8 mouse cellular contexts compared by ENCODE assay signal in the genomic region with DNA sequence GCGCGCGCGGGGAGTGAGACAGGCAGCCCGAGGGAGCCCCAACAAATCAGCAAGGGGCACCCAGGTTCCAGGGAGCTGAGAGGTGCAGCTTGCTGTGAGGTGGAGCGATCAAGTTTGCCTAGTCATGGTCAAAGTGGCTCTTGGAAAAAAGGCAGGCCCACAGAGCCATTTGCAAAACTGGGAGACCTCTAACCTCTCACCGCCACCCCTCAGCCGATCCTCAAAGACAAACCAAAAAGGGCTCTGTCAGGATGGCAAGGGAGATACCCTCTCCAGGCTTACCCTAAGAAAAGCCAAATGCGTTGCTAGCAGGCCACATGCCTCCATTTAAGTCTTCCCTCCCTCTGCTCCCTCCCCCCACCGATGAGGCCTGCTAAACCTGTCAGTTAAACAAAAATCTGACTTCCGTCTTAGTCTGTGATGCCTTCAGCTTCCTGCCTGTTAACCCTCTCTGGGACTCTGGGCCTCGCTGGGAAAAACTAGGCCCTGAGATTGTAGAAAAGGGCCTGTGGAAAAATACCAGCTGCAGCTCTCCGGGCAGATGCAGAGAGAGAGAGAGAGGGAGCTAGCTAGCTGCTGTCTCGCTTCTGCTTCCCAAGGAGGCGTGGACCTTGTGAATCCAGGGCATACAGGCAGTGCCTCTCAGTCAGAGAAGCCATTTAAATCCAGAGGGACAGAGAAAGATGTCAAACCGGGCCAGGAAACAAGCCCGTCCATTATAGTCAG. TPM values are rescaled to one million over a fixed set of nuclear protein-coding genes. Genes with fewer than 3 reads are reported as not detected.
A peak's percentile ranks its signal among the peaks of the same experiment; 100 is the strongest.
DNase-seq lines count a peak whose midpoint lies in the region; ATAC-seq and TF ChIP-seq lines count a peak whose summit lies in the region.

No protein-coding gene starts in this region.

- H3K79me2 ChIP-seq in heart, adult 2 months (replicated peaks; ENCODE audit: control insufficient read depth, insufficient read depth, low read length) = no peaks in the 10 kb centered on the region

- TF ChIP-seq POLR2A in heart, adult 2 months (IDR thresholded peaks at IDR 0.05; ENCODE audit: insufficient read depth, low read depth, low read length) = 0 out of 2 replicates have a peak, but pooled peaks have one; percentile 40

- no peak overlapping the region; the same call in 1 of the 2 replicates for H3K4me3 ChIP-seq in heart, adult 2 months
- peak overlapping the region; percentile 16; the same call in 1 of the 2 replicates for H3K4me3 ChIP-seq in limb, embryonic 12.5 days (replicated peaks)
- no peak overlapping the region for H3K4me3 ChIP-seq in midbrain, embryonic 15.5 days
- H3K4me3 ChIP-seq in stomach, embryonic 15.5 days (replicated peaks) = no peak overlapping the region

- TF ChIP-seq EP300 in heart, adult 2 months (IDR thresholded peaks at IDR 0.05; ENCODE audit: insufficient read depth, low read depth, low read length) = peak; percentile 50; the same call in 1 of the 2 replicates

- H3K36me3 ChIP-seq in heart, adult 2 months (ENCODE audit: control insufficient read depth, insufficient read depth, low read length) = peaks cover 21% of the 10 kb centered on the region
- no peaks in the 10 kb centered on the region; the same call in 1 of the 2 replicates for H3K36me3 ChIP-seq in limb, embryonic 12.5 days
- no peaks in the 10 kb centered on the region for H3K36me3 ChIP-seq in midbrain, embryonic 15.5 days (replicated peaks)
- H3K36me3 ChIP-seq in stomach, embryonic 15.5 days = no peaks in the 10 kb centered on the region

- H3K4me2 ChIP-seq in limb, embryonic 12.5 days = peak overlapping the region; percentile 71
- peak overlapping the region; percentile 61 for H3K4me2 ChIP-seq in midbrain, embryonic 15.5 days
- H3K4me2 ChIP-seq in stomach, embryonic 15.5 days = peak overlapping the region; percentile 71

- no peak for TF ChIP-seq CTCF in heart, adult 2 months (IDR thresholded peaks at IDR 0.05)

- peak overlapping the region; percentile 97 for H3K27ac ChIP-seq in heart, adult 2 months
- H3K27ac ChIP-seq in limb, embryonic 12.5 days = peak overlapping the region; percentile 100
- H3K27ac ChIP-seq in midbrain, embryonic 15.5 days = peak overlapping the region; percentile 100
- H3K27ac ChIP-seq in stomach, embryonic 15.5 days = peak overlapping the region; percentile 100

- no peak for ATAC-seq in limb, embryonic 12.5 days (ENCODE audit: insufficient number of reproducible peaks, insufficient read depth, low FRiP score, low TSS enrichment, low read depth)
- ATAC-seq in midbrain, embryonic 15.5 days (replicated peaks) = no peak
- peak; percentile 15; the same call in 1 of the 2 replicates for ATAC-seq in stomach, embryonic 15.5 days (ENCODE audit: insufficient read depth, low FRiP score, low read depth)

- 16% methylated on average over 12 of the region's 17 CpGs for WGBS in heart, adult 2 months
- 3% methylated on average over 13 of the region's 17 CpGs for WGBS in limb, embryonic 12.5 days
- 7% methylated on average over 17 of the region's 17 CpGs for WGBS in midbrain, embryonic 15.5 days
- WGBS in stomach, embryonic 15.5 days = 7% methylated on average over 13 of the region's 17 CpGs

- peak; percentile 81 for DNase-seq in 3134 (ENCODE audit: extremely low read depth, insufficient read length, low spot score)
- peak; percentile 74 for DNase-seq in T-cell, adult 2 months (ENCODE audit: low spot score)
- peak; percentile 84 for DNase-seq in embryo, embryonic 10.5 days (ENCODE audit: low spot score)
- DNase-seq in heart, adult 2 months = peak; percentile 74 to 81
- peak; percentile 87 for DNase-seq in kidney, adult 11 months

- intact Hi-C loops in heart, adult 2 months (cut with DNase I) = loop anchor here (2.0 kb wide), 1 partner anchor 29 kb away; no protein-coding TSS in a partner anchor

- no peaks in the 10 kb centered on the region for H3K9me3 ChIP-seq in limb, embryonic 12.5 days
- H3K9me3 ChIP-seq in midbrain, embryonic 15.5 days = no peaks in the 10 kb centered on the region
- H3K9me3 ChIP-seq in stomach, embryonic 15.5 days = no peaks in the 10 kb centered on the region

- H3K27me3 ChIP-seq in heart, adult 2 months (ENCODE audit: control insufficient read depth, insufficient read depth, low read length) = no peaks in the 10 kb centered on the region
- no peaks in the 10 kb centered on the region for H3K27me3 ChIP-seq in limb, embryonic 12.5 days
- no peaks in the 10 kb centered on the region for H3K27me3 ChIP-seq in midbrain, embryonic 15.5 days (replicated peaks)
- H3K27me3 ChIP-seq in stomach, embryonic 15.5 days (replicated peaks) = no peaks in the 10 kb centered on the region

- H3K9ac ChIP-seq in heart, adult 2 months (ENCODE audit: low read depth, low read length) = peak overlapping the region; percentile 47
- H3K9ac ChIP-seq in limb, embryonic 12.5 days (replicated peaks) = peak overlapping the region; percentile 66
- H3K9ac ChIP-seq in midbrain, embryonic 15.5 days = peak overlapping the region; percentile 39; the same call in 1 of the 2 replicates
- H3K9ac ChIP-seq in stomach, embryonic 15.5 days = peak overlapping the region; percentile 60; the same call in 1 of the 2 replicates

- H3K4me1 ChIP-seq in heart, adult 2 months (ENCODE audit: control insufficient read depth, insufficient read depth, low read length) = peaks cover 63% of the 10 kb centered on the region
- peaks cover 96% of the 10 kb centered on the region for H3K4me1 ChIP-seq in limb, embryonic 12.5 days (replicated peaks)
- peaks cover 89% of the 10 kb centered on the region for H3K4me1 ChIP-seq in midbrain, embryonic 15.5 days
- H3K4me1 ChIP-seq in stomach, embryonic 15.5 days = peaks cover 87% of the 10 kb centered on the region

RNA-seq across cellular contexts. Expression of gene Zmynd8, which starts 13.4 kb away (rescaled TPM):
- total RNA-seq in heart, adult 2 months (2021) = 10 to 100 TPM; 44.4 to 47.2 TPM
- polyA plus RNA-seq in heart, adult 2 months (2012; rRNA removed) = 20.4 and 31.2 TPM in 2 replicates
- polyA plus RNA-seq in limb, embryonic 12.5 days (2016; fragmentation: Nextera tagmentation; extraction: Ambion mirVana) = 55.3 and 57.0 TPM in 2 replicates
- 89.8 and 93.3 TPM in 2 replicates for polyA plus RNA-seq in midbrain, embryonic 15.5 days (2015; fragmentation: Nextera tagmentation; extraction: Ambion mirVana)
- polyA plus RNA-seq in stomach, embryonic 15.5 days (2015; fragmentation: Nextera tagmentation; extraction: Ambion mirVana) = 53.6 and 54.5 TPM in 2 replicates
